Mouse (Mus musculus) liver, embryonic 11.5 days (tissue): ENCODE results near the gene 4930402H24Rik. TPM values are rescaled to one million over a fixed set of nuclear protein-coding genes. Genes with fewer than 3 reads are reported as not detected.

Experiments used
- ATAC-seq: fragments of 200-750 bp; cut with Nextera tagmentation; replicated peaks from 2 replicates; pipeline ENCODE4 v1.8.0; 2017; ENCODE audit warnings: moderate number of reproducible peaks, mild to moderate bottlenecking, moderate TSS enrichment, moderate library complexity; ENCODE audit not compliant: low FRiP score
- DNase-seq: peaks from one replicate; pipeline ENCODE4 v3.0.0-alpha.2; 2017; ENCODE audit warnings: low spot score
- H3K27ac ChIP-seq: fragments of 300-500 bp; sonication (generic); 2 replicates; pipeline ENCODE4 v1.5.1; 2014; ENCODE audit warnings: mild to moderate bottlenecking, low read depth, low read length, control low read depth
- H3K27me3 ChIP-seq: fragments of 300-500 bp; sonication (generic); replicated peaks from 2 replicates; pipeline ENCODE4 v1.6.1; 2014; ENCODE audit warnings: low read length, mixed read lengths; ENCODE audit not compliant: control insufficient read depth, insufficient read depth
- H3K36me3 ChIP-seq: fragments of 300-500 bp; sonication (generic); 2 replicates; pipeline ENCODE4 v1.6.1; 2014; ENCODE audit warnings: mild to moderate bottlenecking, low read length, moderate library complexity, mixed read lengths; ENCODE audit not compliant: control insufficient read depth, insufficient read depth
- H3K4me1 ChIP-seq: fragments of 300-500 bp; sonication (generic); replicated peaks from 2 replicates; pipeline ENCODE4 v1.6.1; 2014; ENCODE audit warnings: low read length, mixed read lengths; ENCODE audit not compliant: control insufficient read depth, insufficient read depth
- H3K4me2 ChIP-seq: fragments of 300-500 bp; sonication (generic); 2 replicates; pipeline ENCODE4 v1.6.1; 2014; ENCODE audit warnings: mild to moderate bottlenecking, control low read depth, moderate library complexity
- H3K4me3 ChIP-seq: fragments of 300-500 bp; sonication (generic); 2 replicates; pipeline ENCODE4 v1.5.1; 2014; ENCODE audit warnings: low read depth, low read length, control low read depth
- H3K9ac ChIP-seq: fragments of 300-500 bp; sonication (generic); 2 replicates; pipeline ENCODE4 v1.6.1; 2014; ENCODE audit warnings: low read depth, low read length, control low read depth
- H3K9me3 ChIP-seq: fragments of 300-500 bp; sonication (generic); 2 replicates; pipeline ENCODE4 v1.6.1; 2016; ENCODE audit warnings: low read length, inconsistent platforms, mixed read lengths; ENCODE audit not compliant: control insufficient read depth
- WGBS: fragments of 180-500 bp; shearing (Covaris S2); extraction: QIAGEN DNeasy Blood & Tissue Kit; methylation state at CpG from one replicate; pipeline ENCODE4 v1.1.7; 2014; 5-methylcytosine and 5-hydroxymethylcytosine counted together
- polyA plus RNA-seq: library from polyadenylated mRNA; unstranded; fragments of >200 nt; fragmentation: Nextera tagmentation; extraction: Ambion mirVana; gene quantifications from 2 replicates; pipeline ENCODE4 v1.2.1, GENCODE M21; 2014

Gene 4930402H24Rik
- polyA plus RNA-seq, 1 experiment from 2014 or later: 20.6 TPM

- Histone ChIP-seq H3K27me3 (no peaks in the 10 kb centered on the region), H3K9ac (no peak overlapping the region), H3K9me3 (no peaks in the 10 kb centered on the region), H3K36me3 (peaks cover 9% of the 10 kb centered on the region; the same call in 1 of the 2 replicates), H3K4me2 (no peak overlapping the region), H3K27ac (no peak overlapping the region), H3K4me3 (no peak overlapping the region), H3K4me1 (no peaks in the 10 kb centered on the region)
- ATAC-seq (no peak), DNase-seq (no peak)
- WGBS: 77% methylated on average over 2 of the region's 2 CpGs
Measured at GRCm38 (mm10) chr2:130780615-130781303, 125.4 kb downstream of the 4930402H24Rik start.

DNA sequence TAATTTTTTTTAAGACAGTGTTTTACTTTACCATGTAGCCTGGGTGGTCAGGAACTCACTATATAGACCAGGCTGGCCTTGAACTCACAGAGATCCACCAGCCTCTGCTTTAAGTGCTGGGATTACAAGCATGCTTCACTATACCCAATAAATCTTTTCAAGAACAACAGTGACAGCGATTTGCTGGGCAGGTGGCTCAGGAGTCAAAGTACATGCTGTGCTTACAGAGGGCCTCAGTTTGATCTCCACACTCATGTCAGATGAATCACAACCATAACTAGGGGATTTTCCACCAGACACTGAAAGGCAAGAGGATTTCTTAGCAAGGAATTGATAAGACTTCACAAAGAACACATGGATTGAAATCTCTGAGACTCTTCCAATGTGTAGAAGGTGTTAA lies 126.3 kb downstream of the 4930402H24Rik start:
- no peak overlapping the region for H3K4me2 ChIP-seq
- no peak overlapping the region for H3K9ac ChIP-seq
- H3K27me3 ChIP-seq: no peaks in the 10 kb centered on the region
- DNase-seq: no peak
- ATAC-seq: no peak
- H3K4me3 ChIP-seq: no peak overlapping the region
- peaks cover 9% of the 10 kb centered on the region; the same call in 1 of the 2 replicates for H3K36me3 ChIP-seq
- H3K9me3 ChIP-seq: no peaks in the 10 kb centered on the region
- 60% methylated on average over 1 of the region's 1 CpGs for WGBS
- no peaks in the 10 kb centered on the region for H3K4me1 ChIP-seq
- no peak overlapping the region for H3K27ac ChIP-seq

- Histone ChIP-seq H3K9me3 (no peaks in the 10 kb centered on the region), H3K36me3 (peaks cover 4% of the 10 kb centered on the region; the same call in 1 of the 2 replicates), H3K4me2 (no peak overlapping the region), H3K27me3 (no peaks in the 10 kb centered on the region), H3K4me3 (no peak overlapping the region), H3K9ac (no peak overlapping the region), H3K4me1 (no peaks in the 10 kb centered on the region), H3K27ac (no peak overlapping the region)
- WGBS: 78% methylated on average over 7 of the region's 7 CpGs
- DNase-seq: no peak
- ATAC-seq: no peak
Measured at GRCm38 (mm10) chr2:130776610-130777009, 129.6 kb downstream of the 4930402H24Rik start.

DNA sequence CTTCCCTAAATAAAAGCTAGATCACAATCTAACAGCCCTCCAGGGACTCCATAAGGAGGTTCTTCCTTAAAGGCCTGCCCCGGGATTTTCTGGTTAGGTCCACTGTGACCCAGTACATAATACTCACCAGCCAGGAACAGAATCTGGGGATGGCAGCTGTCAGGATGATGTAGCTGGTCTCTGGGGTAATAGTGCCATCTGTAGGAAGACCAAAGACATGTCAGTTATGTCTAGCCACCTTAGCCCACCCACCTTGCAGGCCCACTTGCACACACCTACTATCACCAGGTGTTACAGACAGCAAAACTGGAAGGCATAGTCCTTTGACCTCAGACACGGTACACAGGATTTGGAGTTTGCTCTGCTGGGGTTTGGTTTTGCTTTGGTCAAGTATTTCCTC lies 138.7 kb downstream of the 4930402H24Rik start:
- Histone ChIP-seq H3K27ac (no peak overlapping the region), H3K36me3 (peaks cover 7% of the 10 kb centered on the region; the same call in 1 of the 2 replicates), H3K4me1 (no peaks in the 10 kb centered on the region), H3K4me2 (no peak overlapping the region), H3K9ac (no peak overlapping the region), H3K4me3 (no peak overlapping the region), H3K27me3 (no peaks in the 10 kb centered on the region), H3K9me3 (no peaks in the 10 kb centered on the region)
- ATAC-seq (no peak), DNase-seq (no peak)
- 69% methylated on average over 2 of the region's 2 CpGs for WGBS

DNA sequence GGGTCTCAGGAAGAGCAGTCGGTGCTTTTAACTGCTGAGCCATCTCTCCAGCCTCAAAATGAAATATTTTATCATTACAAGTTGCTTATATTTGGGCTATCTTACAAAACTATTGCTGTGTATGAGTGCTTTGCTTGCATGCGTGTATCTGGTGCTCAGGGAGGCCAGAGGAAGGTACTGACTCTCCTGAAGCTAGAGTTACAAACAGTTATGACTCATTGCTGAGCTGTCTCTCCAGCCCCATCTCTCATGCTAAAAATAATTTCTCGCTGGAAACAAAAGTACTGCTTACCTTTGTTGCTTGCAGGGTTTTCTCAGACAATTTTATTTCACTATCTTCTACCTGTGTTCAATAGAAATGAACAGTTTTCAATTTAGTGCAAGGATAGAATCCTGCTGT lies 140.8 kb downstream of the 4930402H24Rik start:
- peaks cover 14% of the 10 kb centered on the region for H3K36me3 ChIP-seq
- DNase-seq (no peak), ATAC-seq (no peak)
- no peak overlapping the region for H3K27ac ChIP-seq
- no peak overlapping the region for H3K4me3 ChIP-seq
- no peaks in the 10 kb centered on the region for H3K9me3 ChIP-seq
- H3K27me3 ChIP-seq: no peaks in the 10 kb centered on the region
- no peaks in the 10 kb centered on the region for H3K4me1 ChIP-seq
- WGBS: 83% methylated on average over 3 of the region's 3 CpGs
- no peak overlapping the region for H3K4me2 ChIP-seq
- H3K9ac ChIP-seq: no peak overlapping the region

GRCm38 (mm10) chr2:130760876-130761275 lies 145.3 kb downstream of the 4930402H24Rik start:
- peaks cover 9% of the 10 kb centered on the region for H3K36me3 ChIP-seq
- ATAC-seq: no peak
- H3K27ac ChIP-seq: no peak overlapping the region
- no peak overlapping the region for H3K4me3 ChIP-seq
- 90% methylated on average over 6 of the region's 6 CpGs for WGBS
- H3K4me1 ChIP-seq: no peaks in the 10 kb centered on the region
- H3K27me3 ChIP-seq: no peaks in the 10 kb centered on the region
- no peak for DNase-seq
- no peaks in the 10 kb centered on the region for H3K9me3 ChIP-seq
- no peak overlapping the region for H3K9ac ChIP-seq
- H3K4me2 ChIP-seq: no peak overlapping the region

DNA sequence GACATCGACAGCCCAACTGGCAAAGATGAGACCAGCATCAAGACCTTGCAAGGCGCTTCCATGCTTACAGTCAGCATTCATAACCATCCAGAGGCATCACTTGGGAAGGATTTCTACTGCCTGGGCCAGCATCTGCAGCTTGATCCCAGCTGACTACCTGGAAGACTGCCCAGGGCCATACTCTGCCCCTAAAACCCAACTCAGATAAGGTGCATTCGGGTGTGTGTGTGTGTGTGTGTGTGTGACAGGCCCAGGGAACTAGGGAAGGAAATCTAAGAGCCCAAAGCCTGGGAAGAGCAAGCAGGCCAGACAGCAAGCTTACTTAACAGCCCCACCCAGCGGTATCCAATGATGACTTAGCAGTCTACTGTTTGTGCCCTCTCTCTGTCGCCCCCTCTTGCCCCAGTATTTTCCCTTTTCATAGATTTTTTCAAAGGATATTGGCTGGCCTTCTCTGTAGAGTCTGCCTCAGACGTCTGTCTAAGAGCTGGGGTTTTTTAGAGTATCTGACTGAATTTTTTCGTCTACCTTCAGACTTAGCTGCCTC lies 151.1 kb downstream of the 4930402H24Rik start:
- DNase-seq: no peak
- 56% methylated on average over 7 of the region's 7 CpGs for WGBS
- no peak overlapping the region for H3K4me3 ChIP-seq

GRCm38 (mm10) chr2:130754596-130754995 lies 151.6 kb downstream of the 4930402H24Rik start:
- WGBS: 85% methylated on average over 3 of the region's 3 CpGs
- no peak overlapping the region for H3K4me3 ChIP-seq
- no peaks in the 10 kb centered on the region for H3K27me3 ChIP-seq
- no peak overlapping the region for H3K27ac ChIP-seq
- no peak for DNase-seq
- H3K9me3 ChIP-seq: no peaks in the 10 kb centered on the region
- no peak overlapping the region for H3K4me2 ChIP-seq
- no peaks in the 10 kb centered on the region for H3K36me3 ChIP-seq
- H3K9ac ChIP-seq: no peak overlapping the region
- ATAC-seq: no peak
- 0 out of 2 replicates have a peak, but pooled peaks cover 2% of the 10 kb centered on the region for H3K4me1 ChIP-seq

More for the DNA sequence above, 151.1 kb downstream of the 4930402H24Rik start:
- Histone ChIP-seq H3K27ac (no peak overlapping the region), H3K4me1 (0 out of 2 replicates have a peak, but pooled peaks cover 2% of the 10 kb centered on the region), H3K36me3 (no peaks in the 10 kb centered on the region), H3K9ac (no peak overlapping the region), H3K4me2 (no peak overlapping the region), H3K27me3 (no peaks in the 10 kb centered on the region), H3K9me3 (no peaks in the 10 kb centered on the region)
- ATAC-seq: no peak

DNA sequence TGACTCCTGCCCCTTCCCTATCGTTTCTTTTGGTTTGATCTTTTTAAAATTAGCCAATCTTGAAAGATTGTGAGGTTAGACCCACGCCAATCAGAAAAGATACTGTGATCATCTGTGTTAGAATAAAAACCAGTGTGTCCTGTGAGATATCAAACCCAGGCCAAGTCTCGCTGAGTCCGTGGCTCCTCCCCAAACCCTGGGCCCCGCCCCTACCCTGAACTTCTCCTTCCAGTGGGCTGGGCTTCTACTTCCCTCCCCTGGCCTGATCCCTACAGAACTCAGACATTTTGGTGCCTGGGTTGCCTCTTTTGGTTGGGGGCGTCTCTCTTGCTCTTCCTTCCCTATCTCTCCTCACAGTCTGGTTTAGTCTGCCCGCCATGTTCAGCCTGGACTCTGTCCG lies 155.8 kb downstream of the 4930402H24Rik start:
- Histone ChIP-seq H3K36me3 (peaks cover 8% of the 10 kb centered on the region), H3K27me3 (no peaks in the 10 kb centered on the region), H3K4me2 (no peak overlapping the region), H3K9ac (no peak overlapping the region), H3K27ac (no peak overlapping the region), H3K4me3 (no peak overlapping the region), H3K4me1 (0 out of 2 replicates have a peak, but pooled peaks cover 2% of the 10 kb centered on the region), H3K9me3 (no peaks in the 10 kb centered on the region)
- ATAC-seq (peak; percentile 51; the same call in 1 of the 2 replicates), DNase-seq (peak; percentile 49)
- 33% methylated on average over 8 of the region's 8 CpGs for WGBS
